Mouse (Mus musculus) bone marrow, adult 2 months (tissue): ENCODE data around the gene Dirc2.

ENCODE experiments used
- CTCF ChIP-seq: fragments of 200-500 bp; IDR thresholded peaks from 2 replicates; pipeline ENCODE4 v1.5.1; 2011; ENCODE audit warnings: low read length, control low read depth; ENCODE audit not compliant: control insufficient read depth, insufficient read depth
- POLR2A ChIP-seq: fragments of 200-500 bp; IDR thresholded peaks from 2 replicates; pipeline ENCODE4 v1.6.1; 2011; ENCODE audit warnings: low read depth, mild to moderate bottlenecking, control low read depth, low read length, borderline replicate concordance; ENCODE audit not compliant: control insufficient read depth

- TF ChIP-seq CTCF (no peak), POLR2A (no peak)
These were observed 51.4 kb downstream of the Dirc2 start for GRCm38 (mm10) chr16:35717761-35718160.
